In genomic region chr7:140188391-140189328, GRCm38 (mm10) we compare ENCODE assay signal across 11 mouse cellular contexts. TPM values are rescaled to one million over a fixed set of nuclear protein-coding genes. Genes with fewer than 3 reads are reported as not detected.
DNase-seq lines count a peak whose midpoint lies in the region; ATAC-seq lines count a peak whose summit lies in the region.
"Had no signal": no experiment of that assay in that cellular context is flagged by ENCODE, and none has a peak within 500 bp of the region (broad histone marks: within the 10 kb centered on the region; RNA-seq: fewer than 3 reads in every experiment).

No protein-coding gene starts in this region.

- no peak overlapping the region for H3K27ac ChIP-seq in forebrain, embryonic 11.5 days (ENCODE audit: low read depth, low read length)
- no peak overlapping the region for H3K27ac ChIP-seq in forebrain, embryonic 13.5 days
- H3K27ac ChIP-seq in embryonic facial prominence, embryonic 14.5 days (replicated peaks; ENCODE audit: low read depth, low read length): no peak overlapping the region
- H3K27ac ChIP-seq in kidney, embryonic 16.5 days (ENCODE audit: low read length): no peak overlapping the region
- H3K27ac ChIP-seq: macrophage had no signal

- H3K4me1 ChIP-seq in forebrain, embryonic 11.5 days (replicated peaks; ENCODE audit: control insufficient read depth, insufficient read depth, low read length): no peaks in the 10 kb centered on the region
- no peaks in the 10 kb centered on the region for H3K4me1 ChIP-seq in forebrain, embryonic 13.5 days
- no peaks in the 10 kb centered on the region for H3K4me1 ChIP-seq in embryonic facial prominence, embryonic 14.5 days (ENCODE audit: control insufficient read depth, insufficient read depth, low read length)
- no peaks in the 10 kb centered on the region for H3K4me1 ChIP-seq in kidney, embryonic 16.5 days (ENCODE audit: insufficient read depth, low read length)

- 62% methylated on average over 4 of the region's 4 CpGs for WGBS in forebrain, embryonic 11.5 days
- 64% methylated on average over 4 of the region's 4 CpGs for WGBS in forebrain, embryonic 13.5 days
- 54% methylated on average over 4 of the region's 4 CpGs for whole genome bisulfite sequencing in embryonic facial prominence, embryonic 14.5 days
- 66% methylated on average over 4 of the region's 4 CpGs for WGBS in kidney, embryonic 16.5 days

- peak; percentile 40 for DNase-seq in forebrain, embryonic 11.5 days (ENCODE audit: low spot score)
- peak; percentile 14 for DNase-seq in lung, postnatal 36 days
- no peak for DNase-seq in lung, postnatal 25 days (ENCODE audit: low spot score)
- peak; percentile 23 for DNase-seq in embryonic facial prominence, embryonic 14.5 days (ENCODE audit: low spot score)
- DNase-seq in retina, postnatal 1 day: peak; percentile 59
- DNase-seq in spleen, postnatal 10 days (ENCODE audit: low spot score in 2 of 2): no peak
- DNase-seq: kidney, adult 8-10 months; right cerebral cortex, postnatal 25 days had no signal

- no peak overlapping the region for H3K4me2 ChIP-seq in forebrain, embryonic 11.5 days (ENCODE audit: low read depth, low read length, severe bottlenecking)
- no peak overlapping the region for H3K4me2 ChIP-seq in forebrain, embryonic 13.5 days
- H3K4me2 ChIP-seq in embryonic facial prominence, embryonic 14.5 days (ENCODE audit: low read depth, low read length): no peak overlapping the region
- H3K4me2 ChIP-seq in kidney, embryonic 16.5 days (replicated peaks; ENCODE audit: low read depth, low read length): no peak overlapping the region

- H3K9me3 ChIP-seq in forebrain, embryonic 11.5 days (ENCODE audit: control insufficient read depth, low read length): no peaks in the 10 kb centered on the region
- no peaks in the 10 kb centered on the region for H3K9me3 ChIP-seq in forebrain, embryonic 13.5 days (replicated peaks)
- H3K9me3 ChIP-seq in embryonic facial prominence, embryonic 14.5 days (ENCODE audit: control insufficient read depth, low read length): no peaks in the 10 kb centered on the region
- no peaks in the 10 kb centered on the region for H3K9me3 ChIP-seq in kidney, embryonic 16.5 days (ENCODE audit: low read length)

- no peaks in the 10 kb centered on the region for H3K36me3 ChIP-seq in forebrain, embryonic 11.5 days (ENCODE audit: control insufficient read depth, insufficient read depth, low read length)
- H3K36me3 ChIP-seq in forebrain, embryonic 13.5 days (ENCODE audit: poor library complexity, severe bottlenecking): no peaks in the 10 kb centered on the region
- H3K36me3 ChIP-seq in embryonic facial prominence, embryonic 14.5 days (ENCODE audit: control insufficient read depth, insufficient read depth, low read length): no peaks in the 10 kb centered on the region
- H3K36me3 ChIP-seq in kidney, embryonic 16.5 days (ENCODE audit: insufficient read depth, low read length): no peaks in the 10 kb centered on the region

- no peak for ATAC-seq in forebrain, embryonic 11.5 days (replicated peaks; ENCODE audit: low FRiP score)
- ATAC-seq in forebrain, embryonic 13.5 days: no peak
- ATAC-seq in embryonic facial prominence, embryonic 14.5 days (ENCODE audit: low read depth): no peak
- no peak for ATAC-seq in kidney, embryonic 16.5 days (ENCODE audit: low FRiP score, low TSS enrichment)

- no peaks in the 10 kb centered on the region for H3K27me3 ChIP-seq in forebrain, embryonic 11.5 days (ENCODE audit: control insufficient read depth, insufficient read depth, low read length)
- 0 out of 2 replicates have a peak, but pooled peaks cover 3% of the 10 kb centered on the region for H3K27me3 ChIP-seq in forebrain, embryonic 13.5 days
- no peaks in the 10 kb centered on the region for H3K27me3 ChIP-seq in embryonic facial prominence, embryonic 14.5 days (replicated peaks; ENCODE audit: control insufficient read depth, insufficient read depth, low read length)
- no peaks in the 10 kb centered on the region for H3K27me3 ChIP-seq in kidney, embryonic 16.5 days (ENCODE audit: insufficient read depth, low read length)

- no peak overlapping the region for H3K9ac ChIP-seq in forebrain, embryonic 11.5 days (ENCODE audit: low read length)
- H3K9ac ChIP-seq in forebrain, embryonic 13.5 days: no peak overlapping the region
- no peak overlapping the region for H3K9ac ChIP-seq in embryonic facial prominence, embryonic 14.5 days (ENCODE audit: low read depth, low read length)
- H3K9ac ChIP-seq in kidney, embryonic 16.5 days (replicated peaks; ENCODE audit: low read length): no peak overlapping the region

- H3K4me3 ChIP-seq in forebrain, embryonic 11.5 days (ENCODE audit: low read depth, low read length): no peak overlapping the region
- H3K4me3 ChIP-seq in forebrain, embryonic 13.5 days: no peak overlapping the region
- H3K4me3 ChIP-seq in embryonic facial prominence, embryonic 14.5 days (ENCODE audit: low read depth, low read length): no peak overlapping the region
- H3K4me3 ChIP-seq in kidney, embryonic 16.5 days (ENCODE audit: low read length): no peak overlapping the region

RNA-seq across cellular contexts. Expression of gene Olfr523, which starts 15.6 kb away (rescaled TPM):
- polyA plus RNA-seq in forebrain, embryonic 11.5 days (2014; fragmentation: Nextera tagmentation; extraction: Ambion mirVana): not detected in 2 replicates
- not detected in 2 replicates for polyA plus RNA-seq in forebrain, embryonic 13.5 days (2015; fragmentation: Nextera tagmentation; extraction: Ambion mirVana)
- 0.20 and 0.22 TPM in 2 replicates for polyA plus RNA-seq in embryonic facial prominence, embryonic 14.5 days (2014; fragmentation: Nextera tagmentation; extraction: Ambion mirVana)
- not detected in 2 replicates for polyA plus RNA-seq in kidney, embryonic 16.5 days (2015; fragmentation: Nextera tagmentation; extraction: Ambion mirVana)
- polyA plus RNA-seq: macrophage had no signal

RNA-seq across cellular contexts. Expression of gene Olfr524, which starts 17.1 kb away (rescaled TPM):
- not detected in 2 replicates for polyA plus RNA-seq in forebrain, embryonic 11.5 days (2014; fragmentation: Nextera tagmentation; extraction: Ambion mirVana)
- not detected in 2 replicates for polyA plus RNA-seq in forebrain, embryonic 13.5 days (2015; fragmentation: Nextera tagmentation; extraction: Ambion mirVana)
- polyA plus RNA-seq in embryonic facial prominence, embryonic 14.5 days (2014; fragmentation: Nextera tagmentation; extraction: Ambion mirVana): 0.25 TPM in 1 of 2 replicates, not detected in the other
- polyA plus RNA-seq in kidney, embryonic 16.5 days (2015; fragmentation: Nextera tagmentation; extraction: Ambion mirVana): not detected in 2 replicates
- polyA plus RNA-seq: macrophage had no signal

RNA-seq across cellular contexts. Expression of gene Olfr522, which starts 24.1 kb away (rescaled TPM):
- polyA plus RNA-seq in forebrain, embryonic 11.5 days (2014; fragmentation: Nextera tagmentation; extraction: Ambion mirVana): not detected in 2 replicates
- not detected in 2 replicates for polyA plus RNA-seq in forebrain, embryonic 13.5 days (2015; fragmentation: Nextera tagmentation; extraction: Ambion mirVana)
- polyA plus RNA-seq in embryonic facial prominence, embryonic 14.5 days (2014; fragmentation: Nextera tagmentation; extraction: Ambion mirVana): not detected in 2 replicates
- not detected in 2 replicates for polyA plus RNA-seq in kidney, embryonic 16.5 days (2015; fragmentation: Nextera tagmentation; extraction: Ambion mirVana)
- polyA plus RNA-seq: macrophage had no signal

RNA-seq across cellular contexts. Expression of gene Cd163l1, which starts 29.4 kb away (rescaled TPM):
- polyA plus RNA-seq in forebrain, embryonic 11.5 days (2014; fragmentation: Nextera tagmentation; extraction: Ambion mirVana): 0.05 TPM in 1 of 2 replicates, not detected in the other
- not detected in 2 replicates for polyA plus RNA-seq in forebrain, embryonic 13.5 days (2015; fragmentation: Nextera tagmentation; extraction: Ambion mirVana)
- 0.06 TPM in 1 of 2 replicates, not detected in the other for polyA plus RNA-seq in embryonic facial prominence, embryonic 14.5 days (2014; fragmentation: Nextera tagmentation; extraction: Ambion mirVana)
- polyA plus RNA-seq in kidney, embryonic 16.5 days (2015; fragmentation: Nextera tagmentation; extraction: Ambion mirVana): 0.04 TPM in 1 of 2 replicates, not detected in the other
- polyA plus RNA-seq: macrophage had no signal

RNA-seq across cellular contexts. Expression of gene Sprn, which starts 34.0 kb away (rescaled TPM):
- 0.68 and 0.71 TPM in 2 replicates for polyA plus RNA-seq in forebrain, embryonic 11.5 days (2014; fragmentation: Nextera tagmentation; extraction: Ambion mirVana)
- polyA plus RNA-seq in forebrain, embryonic 13.5 days (2015; fragmentation: Nextera tagmentation; extraction: Ambion mirVana): 3.3 and 5.3 TPM in 2 replicates
- 1.6 and 2.5 TPM in 2 replicates for polyA plus RNA-seq in embryonic facial prominence, embryonic 14.5 days (2014; fragmentation: Nextera tagmentation; extraction: Ambion mirVana)
- polyA plus RNA-seq in kidney, embryonic 16.5 days (2015; fragmentation: Nextera tagmentation; extraction: Ambion mirVana): 0.41 and 0.51 TPM in 2 replicates
- polyA plus RNA-seq: macrophage had no signal

Comparison
In these comparisons a context has a peak if more than half of its experiments do, and no peak if none do; other contexts are left out.
1. DNase-seq: peak in forebrain, embryonic 11.5 days (single experiment), lung, postnatal 36 days (single experiment), embryonic facial prominence, embryonic 14.5 days (single experiment) and retina, postnatal 1 day (single experiment); none in lung, postnatal 25 days (single experiment) and spleen, postnatal 10 days (0 of 2).